Mouse (Mus musculus) lung, adult 2 months (tissue): ENCODE results near the gene Nudc.

ENCODE experiments used
- CTCF ChIP-seq: fragments of 200-500 bp; IDR thresholded peaks from 2 replicates; pipeline ENCODE4 v1.5.1; 2011; ENCODE audit warnings: mild to moderate bottlenecking, low read length, control low read depth; ENCODE audit not compliant: insufficient read depth
- POLR2A ChIP-seq: fragments of 200-500 bp; IDR thresholded peaks from 2 replicates; pipeline ENCODE4 v1.6.1; 2011; ENCODE audit warnings: low read depth, mild to moderate bottlenecking, control low read depth, low read length, borderline replicate concordance; ENCODE audit errors: extremely low read depth

DNA sequence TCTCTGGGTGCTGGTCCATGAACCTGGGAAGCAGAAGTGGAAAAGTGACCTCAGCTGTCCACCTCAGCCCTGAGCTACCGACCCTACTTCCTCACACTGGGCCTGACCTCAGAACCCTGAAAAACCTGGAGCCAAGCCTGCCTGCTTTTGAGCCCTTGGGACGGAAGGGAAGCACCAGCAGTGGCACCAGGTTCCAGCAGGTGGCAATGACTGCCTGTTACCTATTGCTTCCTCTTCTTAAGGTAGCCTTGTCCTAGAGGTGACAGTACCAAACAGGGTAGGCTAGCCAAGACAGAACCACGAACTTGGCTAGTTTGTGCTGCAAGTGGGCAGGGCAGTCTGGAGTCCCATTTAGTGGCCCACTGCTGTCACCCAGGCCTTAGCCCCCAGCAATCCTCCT, 13.0 kb downstream of the Nudc start:
- TF ChIP-seq CTCF, result no peak
- TF ChIP-seq POLR2A, result no peak
